Mouse (Mus musculus): ENCODE measurements around the gene Rpl27a.

GRCm38 (mm10) chr7:109562676-109563075 lies 43.7 kb downstream of the Rpl27a start:
- TF ChIP-seq CTCF (IDR thresholded peaks at IDR 0.05; ENCODE audit: control insufficient read depth, insufficient read depth, low read length) (no peak), POLR2A (IDR thresholded peaks at IDR 0.05; ENCODE audit: borderline replicate concordance, control insufficient read depth, low read depth, low read length) (no peak)

All from bone marrow, adult 2 months (tissue).